Mouse (Mus musculus) myocyte (in vitro differentiated cells): Measurements from ENCODE around the gene Wwox. TPM values are rescaled to one million over a fixed set of nuclear protein-coding genes. Genes with fewer than 3 reads are reported as not detected.

ENCODE experiments used
- H3K27me3 ChIP-seq: one replicate; pipeline ENCODE4 v1.6.1; 2011; ENCODE audit not compliant: control insufficient read depth, insufficient read depth, insufficient read length
- H3K36me3 ChIP-seq: one replicate; pipeline ENCODE4 v1.6.1; 2011; ENCODE audit not compliant: control insufficient read depth, insufficient read depth
- H3K4me2 ChIP-seq: one replicate; pipeline ENCODE4 v1.6.1; 2011; ENCODE audit warnings: low read depth, control low read depth
- H3K4me3 ChIP-seq: one replicate; pipeline ENCODE4 v1.5.1; 2011; ENCODE audit warnings: mild to moderate bottlenecking, control low read depth, moderate library complexity
- H3K79me2 ChIP-seq: one replicate; pipeline ENCODE4 v1.6.1; 2011; ENCODE audit not compliant: control insufficient read depth, insufficient read depth
- H3ac ChIP-seq: one replicate; pipeline ENCODE4 v1.6.1; 2011; ENCODE audit not compliant: control insufficient read depth, insufficient read length
- CEBPB ChIP-seq: IDR thresholded peaks from 2 replicates; pipeline ENCODE4 v1.6.1; 2011; ENCODE audit warnings: mild to moderate bottlenecking, moderate library complexity; ENCODE audit not compliant: poor library complexity, insufficient read depth, severe bottlenecking
- E2F4 ChIP-seq: IDR thresholded peaks from one replicate; pipeline ENCODE4 v1.6.1; 2011; ENCODE audit warnings: mild to moderate bottlenecking, control low read depth, moderate library complexity; ENCODE audit not compliant: insufficient read depth
- MAX ChIP-seq: IDR thresholded peaks from one replicate; pipeline ENCODE4 v1.6.1; 2011; ENCODE audit warnings: low read depth, mild to moderate bottlenecking, control low read depth
- MYOD1 ChIP-seq, 3 experiments: IDR thresholded peaks; one replicate each; pipeline ENCODE4 v1.6.1; 2011; ENCODE audit warnings: control low read depth in 2 of 3, low read depth in 2 of 3, mild to moderate bottlenecking in 2 of 3, moderate library complexity in 1 of 3; ENCODE audit not compliant: insufficient read length in 2 of 3, control insufficient read depth in 1 of 3
- MYOG ChIP-seq, 3 experiments: IDR thresholded peaks; one replicate each; pipeline ENCODE4 v1.6.1; 2011; ENCODE audit warnings: control low read depth in 2 of 3, low read depth in 2 of 3, mild to moderate bottlenecking in 2 of 3; ENCODE audit not compliant: insufficient read length in 2 of 3, control insufficient read depth in 1 of 3, insufficient read depth in 1 of 3
- POLR2A ChIP-seq: IDR thresholded peaks from one replicate; pipeline ENCODE4 v1.6.1; 2011; ENCODE audit warnings: low read depth, mild to moderate bottlenecking, control low read depth, moderate library complexity; ENCODE audit not compliant: insufficient read length
- POLR2AphosphoS2 ChIP-seq: IDR thresholded peaks from one replicate; pipeline ENCODE4 v1.6.1; 2011; ENCODE audit warnings: low read depth, control low read depth; ENCODE audit not compliant: insufficient read length
- REST ChIP-seq: IDR thresholded peaks from one replicate; pipeline ENCODE4 v1.6.1; 2011; ENCODE audit warnings: mild to moderate bottlenecking, control low read depth, moderate library complexity; ENCODE audit not compliant: insufficient read depth, insufficient read length
- SRF ChIP-seq: IDR thresholded peaks from one replicate; pipeline ENCODE4 v1.6.1; 2011; ENCODE audit warnings: low read depth; ENCODE audit not compliant: control insufficient read depth, insufficient read length
- TCF12 ChIP-seq: IDR thresholded peaks from one replicate; pipeline ENCODE4 v1.6.1; 2011; ENCODE audit warnings: mild to moderate bottlenecking, control low read depth; ENCODE audit not compliant: poor library complexity, insufficient read depth, severe bottlenecking
- TCF3 ChIP-seq: IDR thresholded peaks from one replicate; pipeline ENCODE4 v1.6.1; 2011; ENCODE audit warnings: low read depth, control low read depth; ENCODE audit not compliant: insufficient read length
- USF1 ChIP-seq: IDR thresholded peaks from one replicate; pipeline ENCODE4 v1.6.1; 2011; ENCODE audit warnings: low read depth, mild to moderate bottlenecking, control low read depth, moderate library complexity
- polyA plus RNA-seq: library from polyadenylated mRNA; unstranded; fragments of >200 nt; fragmentation: generic; extraction: Trizol; gene quantifications from one replicate; pipeline ENCODE4 v1.2.1, GENCODE M21; 2012; ENCODE audit warnings: missing spikeins

Wwox gene
- polyA plus RNA-seq, 1 experiment, result 8.6 TPM

- no peaks in the 10 kb centered on the region for H3K27me3 ChIP-seq
- no peaks in the 10 kb centered on the region for H3K79me2 ChIP-seq
- no peaks in the 10 kb centered on the region for H3K36me3 ChIP-seq
- TF ChIP-seq TCF12 (no peak), REST (no peak), TCF3 (no peak), SRF (no peak), CEBPB (no peak), MAX (no peak), POLR2A (no peak), MYOG (IDR thresholded peaks at IDR 0.05; ENCODE audit: control insufficient read depth in 1 of 3, insufficient read depth in 1 of 3, insufficient read length in 2 of 3, low read depth in 2 of 3) (no peak), MYOD1 (IDR thresholded peaks at IDR 0.05; ENCODE audit: control insufficient read depth in 1 of 3, insufficient read length in 2 of 3, low read depth in 2 of 3) (no peak), POLR2AphosphoS2 (no peak), USF1 (no peak), E2F4 (no peak)
- no peak overlapping the region for H3K4me3 ChIP-seq
- H3K4me2 ChIP-seq, result no peak overlapping the region
- H3ac ChIP-seq, result no peak overlapping the region
Observed at GRCm38 (mm10) chr8:114876161-114876611, 436.7 kb downstream of the Wwox start.

GRCm38 (mm10) chr8:114876696-114877206, 437.3 kb downstream of the Wwox start:
- Histone ChIP-seq H3K36me3 (no peaks in the 10 kb centered on the region), H3K4me2 (no peak overlapping the region), H3K4me3 (no peak overlapping the region), H3K27me3 (no peaks in the 10 kb centered on the region), H3ac (no peak overlapping the region), H3K79me2 (no peaks in the 10 kb centered on the region)
- TF ChIP-seq USF1 (no peak), POLR2AphosphoS2 (no peak), POLR2A (no peak)

GRCm38 (mm10) chr8:114877234-114877633, 437.8 kb downstream of the Wwox start:
- Histone ChIP-seq H3K27me3 (no peaks in the 10 kb centered on the region), H3K79me2 (no peaks in the 10 kb centered on the region), H3K4me2 (no peak overlapping the region), H3ac (no peak overlapping the region), H3K4me3 (no peak overlapping the region), H3K36me3 (no peaks in the 10 kb centered on the region)
- TF ChIP-seq POLR2AphosphoS2 (no peak), MAX (no peak), MYOD1 (IDR thresholded peaks at IDR 0.05; ENCODE audit: control insufficient read depth in 1 of 3, insufficient read length in 2 of 3, low read depth in 2 of 3) (no peak), SRF (no peak)

GRCm38 (mm10) chr8:114878449-114879276, 439.2 kb downstream of the Wwox start:
- H3K36me3 ChIP-seq, result no peaks in the 10 kb centered on the region
- TF ChIP-seq POLR2AphosphoS2, result no peak
- TF ChIP-seq MYOD1 (IDR thresholded peaks at IDR 0.05; ENCODE audit: control insufficient read depth in 1 of 3, insufficient read length in 2 of 3, low read depth in 2 of 3), result no peak
- TF ChIP-seq USF1, result no peak

GRCm38 (mm10) chr8:114879277-114879568, 439.8 kb downstream of the Wwox start:
- TF ChIP-seq TCF12, result no peak
- TF ChIP-seq E2F4, result no peak
- TF ChIP-seq USF1, result no peak
- TF ChIP-seq MAX, result no peak
- TF ChIP-seq MYOD1 (IDR thresholded peaks at IDR 0.05; ENCODE audit: control insufficient read depth in 1 of 3, insufficient read length in 2 of 3, low read depth in 2 of 3), result no peak
- no peak for TF ChIP-seq POLR2AphosphoS2
- no peak for TF ChIP-seq TCF3
- no peak for TF ChIP-seq SRF
- TF ChIP-seq REST, result no peak
- no peak for TF ChIP-seq CEBPB
- TF ChIP-seq MYOG (IDR thresholded peaks at IDR 0.05; ENCODE audit: control insufficient read depth in 1 of 3, insufficient read depth in 1 of 3, insufficient read length in 2 of 3, low read depth in 2 of 3), result no peak
- no peak for TF ChIP-seq POLR2A

More at GRCm38 (mm10) chr8:114878449-114879276, 439.2 kb downstream of the Wwox start:
- H3ac ChIP-seq, result no peak overlapping the region
- H3K79me2 ChIP-seq, result no peaks in the 10 kb centered on the region
- no peaks in the 10 kb centered on the region for H3K27me3 ChIP-seq
- no peak overlapping the region for H3K4me2 ChIP-seq
- H3K4me3 ChIP-seq, result no peak overlapping the region

More at GRCm38 (mm10) chr8:114879277-114879568, 439.8 kb downstream of the Wwox start:
- Histone ChIP-seq H3K36me3 (no peaks in the 10 kb centered on the region), H3K79me2 (no peaks in the 10 kb centered on the region), H3K4me2 (no peak overlapping the region), H3K4me3 (no peak overlapping the region), H3ac (no peak overlapping the region), H3K27me3 (no peaks in the 10 kb centered on the region)
